Mouse (Mus musculus): Measurements from ENCODE around the gene Mical1. TPM values are rescaled to one million over a fixed set of nuclear protein-coding genes. Genes with fewer than 3 reads are reported as not detected.

Mical1 gene
- total RNA-seq, 1 experiment from 2014 or later = 15.6 TPM

DNA sequence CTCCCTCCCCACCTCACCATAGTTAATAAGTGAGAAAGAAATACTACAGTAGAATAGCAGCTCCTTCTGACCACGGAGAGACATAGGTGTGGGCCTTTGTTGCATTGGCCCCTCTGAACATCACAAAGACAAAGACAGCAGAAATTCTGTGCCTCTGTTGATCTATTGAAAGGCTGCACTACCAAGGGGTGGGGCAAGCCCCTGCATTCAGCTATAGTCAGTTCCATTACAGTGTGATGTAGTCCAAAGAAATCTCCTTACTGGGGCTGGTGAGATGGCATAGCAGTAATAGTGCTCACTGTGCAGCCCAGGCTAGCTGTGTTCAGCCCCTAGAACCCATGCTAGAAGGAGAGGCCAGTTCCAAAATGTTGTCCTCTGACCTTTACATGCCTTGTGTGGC, 28.9 kb downstream of the Mical1 start:
- ATAC-seq (replicated peaks in 1 of 2; ENCODE audit: insufficient read depth in 1 of 2, low FRiP score in 2 of 2, low TSS enrichment in 1 of 2, low read depth in 1 of 2, poor library complexity in 2 of 2, severe bottlenecking in 2 of 2) = no peak

DNA sequence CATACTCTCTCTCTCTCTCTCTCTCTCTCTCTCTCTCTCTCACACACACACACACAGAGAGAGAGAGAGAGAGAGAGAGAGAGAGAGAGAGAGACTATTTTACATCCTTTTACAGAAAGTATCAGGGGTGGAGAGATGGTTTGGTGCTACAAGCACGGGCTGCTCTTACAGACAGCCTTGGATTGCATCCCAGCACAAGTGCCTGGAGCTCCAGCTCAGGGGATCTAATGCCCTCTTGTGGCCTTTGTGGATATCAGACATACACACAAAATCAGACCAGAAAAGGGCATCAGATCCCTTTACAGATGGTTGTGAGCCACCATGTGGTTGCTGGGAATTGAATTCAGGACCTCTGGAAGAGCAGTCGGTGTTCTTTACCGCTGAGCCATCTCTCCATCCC, 29.3 kb downstream of the Mical1 start:
- peak; percentile 77 to 86 for ATAC-seq (replicated peaks in 1 of 2; ENCODE audit: insufficient read depth in 1 of 2, low FRiP score in 2 of 2, low TSS enrichment in 1 of 2, low read depth in 1 of 2, poor library complexity in 2 of 2, severe bottlenecking in 2 of 2)

DNA sequence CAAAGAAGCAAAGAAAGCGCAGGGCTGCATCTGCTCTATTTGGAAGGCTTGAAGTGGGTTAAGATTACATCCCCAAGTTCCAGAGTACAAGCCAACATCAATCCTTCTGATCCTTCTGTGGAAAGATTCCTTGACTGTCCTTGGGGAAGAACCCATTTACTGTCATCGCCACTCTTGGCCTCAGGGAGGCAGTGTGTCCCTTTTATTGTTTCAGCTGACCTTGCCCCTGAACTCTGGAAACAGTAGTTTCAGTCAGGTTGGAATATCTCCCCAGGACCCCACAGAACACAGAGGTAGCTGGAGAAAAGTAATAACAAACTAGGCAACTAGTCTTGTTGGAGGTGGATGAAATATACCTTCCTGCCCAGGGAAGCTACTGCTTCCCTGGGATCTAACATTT, 33.0 kb downstream of the Mical1 start:
- peak; percentile 37 to 53; a peak in 1 of 4 replicates for ATAC-seq (replicated peaks in 1 of 2; ENCODE audit: insufficient read depth in 1 of 2, low FRiP score in 2 of 2, low TSS enrichment in 1 of 2, low read depth in 1 of 2, poor library complexity in 2 of 2, severe bottlenecking in 2 of 2)

DNA sequence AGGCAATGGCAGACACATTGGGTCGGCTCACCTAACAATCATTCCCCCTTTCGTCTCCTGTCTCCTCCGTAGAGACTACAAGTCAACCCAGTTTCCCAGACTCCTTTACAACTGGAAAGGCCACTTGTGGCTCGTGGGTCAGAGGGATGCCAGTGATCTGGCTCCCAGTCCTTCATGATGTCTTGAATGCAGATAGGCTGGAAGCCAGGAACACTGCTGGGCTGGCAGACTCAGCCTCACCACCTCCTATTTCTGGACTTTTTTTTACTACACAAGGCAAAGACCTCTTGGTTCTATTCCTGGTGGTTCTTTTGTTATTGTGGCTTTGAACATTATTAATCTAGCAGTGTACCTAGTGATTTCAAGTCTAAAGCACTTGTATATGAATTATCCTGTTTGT, 38.2 kb downstream of the Mical1 start:
- ATAC-seq (replicated peaks in 1 of 2; ENCODE audit: insufficient read depth in 1 of 2, low FRiP score in 2 of 2, low TSS enrichment in 1 of 2, low read depth in 1 of 2, poor library complexity in 2 of 2, severe bottlenecking in 2 of 2) = no peak

DNA sequence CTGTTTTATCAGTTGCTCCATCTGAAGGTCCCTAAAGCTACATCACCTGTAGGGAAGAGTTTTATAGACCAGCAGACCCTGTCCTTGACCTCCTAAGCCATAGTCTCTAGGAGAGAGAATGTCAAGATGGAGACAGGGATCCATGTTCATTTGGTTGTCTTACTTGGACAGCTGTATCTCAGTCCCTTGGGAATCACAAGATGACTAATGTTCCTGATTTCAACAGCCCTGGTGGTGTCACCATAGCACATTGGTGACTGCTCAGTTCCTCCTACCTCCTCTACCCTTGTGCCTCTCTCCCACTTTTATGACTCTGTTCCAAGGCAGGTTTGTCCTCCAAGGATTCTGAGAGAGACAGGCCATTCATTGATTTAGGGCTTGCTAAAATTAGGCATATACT, 38.8 kb downstream of the Mical1 start:
- no peak for ATAC-seq (replicated peaks in 1 of 2; ENCODE audit: insufficient read depth in 1 of 2, low FRiP score in 2 of 2, low TSS enrichment in 1 of 2, low read depth in 1 of 2, poor library complexity in 2 of 2, severe bottlenecking in 2 of 2)

DNA sequence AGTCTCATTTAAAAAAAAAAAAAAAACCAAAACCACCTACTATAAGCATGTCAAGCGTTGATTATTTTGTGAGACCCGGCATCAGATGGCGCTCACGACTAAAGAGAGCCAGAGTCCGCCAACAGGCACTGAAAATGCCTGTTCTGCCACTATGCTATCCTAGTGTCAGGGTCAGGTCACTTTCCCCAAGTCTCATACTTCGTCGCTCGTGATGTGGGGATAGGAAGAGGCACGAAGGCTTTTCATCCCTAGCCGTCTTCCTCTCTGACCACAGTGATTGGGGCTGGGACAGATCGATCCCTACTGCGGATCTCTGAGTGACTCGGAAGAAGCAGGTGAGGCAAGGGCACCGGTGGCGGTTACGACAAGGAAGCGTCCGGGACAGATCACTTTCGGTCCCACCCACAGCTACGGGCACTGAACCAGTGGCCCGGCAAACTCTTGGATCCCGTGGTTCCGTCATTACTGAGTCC, 42.4 kb downstream of the Mical1 start:
- ATAC-seq (replicated peaks in 1 of 2; ENCODE audit: insufficient read depth in 1 of 2, low FRiP score in 2 of 2, low TSS enrichment in 1 of 2, low read depth in 1 of 2, poor library complexity in 2 of 2, severe bottlenecking in 2 of 2) = peak; percentile 68 to 79

DNA sequence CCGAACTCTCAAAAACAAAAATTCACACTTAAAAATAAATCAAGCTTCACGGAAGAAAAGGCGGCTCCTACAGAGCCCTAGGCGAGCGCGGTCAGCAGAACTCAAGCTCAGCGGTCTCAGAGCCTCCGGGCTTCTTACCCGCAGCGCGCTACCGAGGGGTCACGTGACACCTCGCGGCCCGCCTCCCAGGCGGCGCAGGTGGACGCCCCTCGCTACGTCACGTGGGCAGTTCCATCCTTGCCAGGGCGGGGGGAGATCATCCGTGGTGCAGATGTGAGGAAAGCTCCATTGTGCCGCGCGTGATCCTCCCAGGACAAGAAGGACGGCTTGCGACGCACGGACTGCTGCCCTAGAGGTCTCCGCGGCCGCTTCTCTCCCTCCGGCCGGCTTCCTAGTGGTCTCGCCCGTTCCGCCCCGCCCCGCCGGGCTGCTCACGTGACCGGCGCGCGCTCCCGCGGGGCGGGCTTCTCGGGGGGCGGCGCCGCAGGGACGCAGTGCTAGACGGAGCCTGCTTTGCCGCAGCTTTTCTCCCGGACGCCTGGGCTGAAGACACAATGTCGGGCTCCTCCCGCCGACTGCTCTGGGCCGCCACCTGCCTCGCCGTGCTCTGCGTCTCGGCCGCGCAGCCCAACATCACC, 43.0 kb downstream of the Mical1 start, which contains the start of gene Cd164:
Cd164 (plus strand) TSS at position 434 of the 638 bp plus-strand sequence.
- peak; percentile 68 to 70 for ATAC-seq (replicated peaks in 1 of 2; ENCODE audit: insufficient read depth in 1 of 2, low FRiP score in 2 of 2, low TSS enrichment in 1 of 2, low read depth in 1 of 2, poor library complexity in 2 of 2, severe bottlenecking in 2 of 2)

DNA sequence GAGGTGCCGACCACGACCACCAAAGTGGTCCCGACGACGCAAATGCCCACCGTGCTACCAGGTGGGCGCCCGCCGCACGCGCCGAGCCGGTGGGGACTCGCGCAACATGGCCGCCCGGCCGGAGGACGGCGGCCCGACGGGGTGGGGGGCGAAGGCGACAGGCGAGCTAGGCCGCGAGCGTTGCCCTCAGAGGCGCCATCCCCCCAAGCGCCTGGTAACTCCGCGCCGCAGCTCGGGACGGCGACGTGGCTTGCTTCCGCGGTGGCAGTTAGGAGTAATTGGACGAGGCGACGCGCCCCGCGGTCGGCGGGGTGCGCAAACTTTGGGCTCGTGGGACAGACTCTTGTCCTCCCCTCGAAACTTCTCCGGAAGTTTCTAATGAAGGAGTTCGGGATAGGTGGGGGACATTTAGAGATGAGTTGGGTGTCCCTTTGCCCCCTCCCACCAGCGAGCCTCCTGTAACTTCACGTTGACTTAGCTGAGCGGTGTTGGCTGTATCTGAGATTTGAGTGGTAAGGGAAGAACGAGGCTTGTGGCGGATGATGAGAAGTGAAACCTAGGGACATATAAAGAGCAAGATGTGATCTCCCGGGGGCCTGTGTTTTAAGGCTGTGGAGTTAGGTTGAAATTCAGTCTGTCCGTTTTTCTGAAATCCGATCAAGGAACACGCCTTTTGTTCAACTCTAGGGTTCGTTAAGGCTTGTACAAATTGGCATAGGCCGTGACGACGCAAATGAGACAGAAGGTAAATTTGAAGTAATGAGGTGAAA, 43.7 kb downstream of the Mical1 start:
- ATAC-seq (replicated peaks in 1 of 2; ENCODE audit: insufficient read depth in 1 of 2, low FRiP score in 2 of 2, low TSS enrichment in 1 of 2, low read depth in 1 of 2, poor library complexity in 2 of 2, severe bottlenecking in 2 of 2) = peak in 1 of 2 experiments; percentile 14; a peak in 2 of 4 replicates

DNA sequence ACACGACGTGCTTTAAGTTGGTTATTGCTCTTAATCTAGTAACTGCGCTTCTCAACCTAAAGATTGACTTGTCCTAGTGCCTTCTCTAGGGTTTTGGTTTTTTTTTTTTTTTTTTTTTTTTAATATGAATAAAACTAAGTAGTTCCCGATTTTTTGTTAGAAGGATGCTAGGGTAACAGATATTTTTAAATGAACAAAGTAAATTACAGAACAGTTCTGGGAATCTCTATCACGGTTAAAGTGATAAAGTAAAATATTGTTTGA, 44.2 kb downstream of the Mical1 start:
- no peak for ATAC-seq (replicated peaks in 1 of 2; ENCODE audit: insufficient read depth in 1 of 2, low FRiP score in 2 of 2, low TSS enrichment in 1 of 2, low read depth in 1 of 2, poor library complexity in 2 of 2, severe bottlenecking in 2 of 2)

DNA sequence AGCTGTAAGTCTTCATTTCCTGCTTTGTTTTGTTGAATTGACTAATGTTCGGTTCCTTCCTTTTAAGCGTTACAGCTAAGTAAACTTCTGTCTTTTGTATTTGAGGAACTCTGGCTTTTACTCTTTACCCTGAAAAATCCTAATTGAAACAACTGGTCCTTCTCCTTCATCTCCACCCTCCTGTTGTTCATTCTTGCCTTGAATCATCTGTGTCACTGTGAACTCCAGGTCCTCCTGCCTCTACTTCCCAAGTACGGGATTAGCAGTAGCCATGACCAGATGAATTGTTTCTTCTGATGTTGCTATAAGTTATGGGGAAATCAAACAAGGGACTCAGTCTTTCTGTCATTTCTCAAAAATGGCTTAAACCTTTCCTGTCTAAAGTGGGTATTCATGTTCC, 47.3 kb downstream of the Mical1 start:
- no peak for ATAC-seq (replicated peaks in 1 of 2; ENCODE audit: insufficient read depth in 1 of 2, low FRiP score in 2 of 2, low TSS enrichment in 1 of 2, low read depth in 1 of 2, poor library complexity in 2 of 2, severe bottlenecking in 2 of 2)

DNA sequence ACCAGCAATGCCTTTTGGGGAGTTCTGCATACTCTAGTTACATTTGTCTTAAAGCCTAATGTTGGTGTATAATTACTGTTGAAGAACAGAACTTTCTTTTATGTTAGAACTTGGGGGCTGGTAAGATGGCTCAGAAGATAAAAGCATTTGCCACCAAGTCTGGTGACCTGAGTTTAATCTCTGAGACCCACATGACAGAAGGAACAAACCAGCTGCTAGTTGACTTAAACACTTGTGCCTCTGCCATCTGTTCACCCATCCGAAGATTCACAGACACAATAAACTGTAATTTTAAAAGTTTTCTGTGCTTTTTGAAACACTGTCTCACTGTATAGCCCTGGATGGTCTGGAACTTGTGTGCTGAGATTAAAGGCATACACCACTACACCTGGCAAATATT, 49.6 kb downstream of the Mical1 start:
- ATAC-seq (replicated peaks in 1 of 2; ENCODE audit: insufficient read depth in 1 of 2, low FRiP score in 2 of 2, low TSS enrichment in 1 of 2, low read depth in 1 of 2, poor library complexity in 2 of 2, severe bottlenecking in 2 of 2) = no peak

DNA sequence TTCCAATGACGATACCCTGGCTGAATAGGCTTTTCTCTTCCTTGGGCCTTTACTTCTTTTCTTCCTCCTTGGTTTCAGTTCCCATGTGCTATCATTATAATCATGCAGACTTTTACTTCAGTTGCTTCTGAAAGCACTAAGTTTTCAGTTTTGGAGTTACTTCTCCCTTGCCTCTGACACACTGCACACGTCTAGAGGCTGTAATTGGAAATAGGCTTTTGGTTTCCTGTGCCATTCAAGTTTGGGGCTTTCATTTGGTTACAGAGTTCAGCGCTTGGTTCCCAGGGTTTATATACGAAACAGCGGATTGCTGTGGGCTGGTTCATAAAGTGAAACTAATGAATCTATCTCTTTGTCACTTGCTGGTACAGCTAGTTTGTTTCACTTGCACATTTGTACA, 53.9 kb downstream of the Mical1 start:
- peak; percentile 53 to 69; a peak in 3 of 4 replicates for ATAC-seq (replicated peaks in 1 of 2; ENCODE audit: insufficient read depth in 1 of 2, low FRiP score in 2 of 2, low TSS enrichment in 1 of 2, low read depth in 1 of 2, poor library complexity in 2 of 2, severe bottlenecking in 2 of 2)

DNA sequence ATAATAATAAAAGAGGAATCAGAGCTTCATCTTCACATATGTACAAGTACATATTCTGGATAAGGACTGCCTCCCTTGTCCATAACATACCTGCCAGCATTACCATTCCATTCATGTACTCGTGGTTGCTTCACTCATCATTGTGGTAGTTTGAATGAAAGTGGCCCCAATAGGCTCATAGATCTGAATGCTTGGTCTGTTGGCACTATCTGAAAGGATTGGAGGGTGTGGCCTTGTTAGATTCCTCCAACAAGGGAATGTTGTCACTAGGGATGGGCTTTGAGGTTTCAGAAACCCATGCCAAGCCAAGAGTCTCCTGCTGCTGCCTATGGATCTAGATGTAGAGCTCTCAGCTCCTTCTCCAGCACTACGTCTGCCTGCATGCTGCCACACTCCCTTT, 59.9 kb downstream of the Mical1 start:
- no peak for ATAC-seq (replicated peaks in 1 of 2; ENCODE audit: insufficient read depth in 1 of 2, low FRiP score in 2 of 2, low TSS enrichment in 1 of 2, low read depth in 1 of 2, poor library complexity in 2 of 2, severe bottlenecking in 2 of 2)

Other genes starting within 250 kb of the Mical1 start
- 39.2 and 39.8 TPM in 2 replicates for gene Fig4, start 173.1 kb upstream of the Mical1 start, total RNA-seq (2017)
- not detected in 2 replicates for gene Ak9, start 172.3 kb upstream of the Mical1 start, total RNA-seq (2017)
- gene Zbtb24, start 25.9 kb upstream of the Mical1 start, total RNA-seq (2017) = 23.9 and 33.7 TPM in 2 replicates
- 15.0 and 19.4 TPM in 2 replicates for gene Smpd2, start 14.1 kb downstream of the Mical1 start, total RNA-seq (2017)
- 1.4 TPM in 1 of 2 replicates, not detected in the other for gene Ppil6, start 14.1 kb downstream of the Mical1 start, total RNA-seq (2017)
- 144 and 160 TPM in 2 replicates for gene Cd164, start 43.1 kb downstream of the Mical1 start, total RNA-seq (2017)
- gene Ccdc162, start 240.3 kb downstream of the Mical1 start, total RNA-seq (2017) = not detected in 2 replicates